Comparison of ENCODE assay signal across 8 mouse cellular contexts in the genomic region with DNA sequence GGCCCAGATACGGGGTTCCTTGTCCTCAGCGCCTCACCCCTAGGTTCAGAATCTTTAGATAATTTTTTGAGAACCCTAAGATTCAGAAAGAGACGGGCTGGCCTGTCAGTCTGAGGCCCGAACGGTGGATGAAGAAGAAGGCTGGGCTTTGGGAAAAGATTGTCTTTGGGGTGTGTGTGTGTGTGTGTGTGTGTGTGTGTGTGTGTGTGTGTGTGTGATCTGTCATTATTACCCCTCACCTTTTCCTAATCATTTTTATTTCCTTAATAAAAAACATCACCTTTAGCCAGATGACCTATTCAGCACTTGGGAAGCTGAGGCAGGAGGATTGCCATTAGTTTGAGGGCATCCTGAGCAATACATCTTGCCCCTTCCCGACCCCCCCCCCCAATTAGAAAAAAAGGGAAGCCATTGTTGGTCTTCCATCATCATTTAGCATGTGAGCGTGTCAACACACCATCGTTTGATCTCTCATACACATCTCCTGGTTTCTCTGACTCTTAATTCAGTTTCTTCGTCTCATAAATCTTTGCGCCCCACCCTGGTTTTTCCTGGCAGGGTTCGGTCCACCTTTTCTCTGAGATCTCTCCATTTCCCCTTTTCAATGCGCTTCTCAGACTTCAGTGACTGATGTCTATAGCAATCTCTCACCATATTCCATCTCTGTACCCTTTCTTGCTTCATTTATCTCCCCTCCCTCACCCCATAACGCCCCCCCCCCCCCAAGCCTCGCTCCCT. TPM values are rescaled to one million over a fixed set of nuclear protein-coding genes. Genes with fewer than 3 reads are reported as not detected.
DNase-seq lines count a peak whose midpoint lies in the region; ATAC-seq and TF ChIP-seq lines count a peak whose summit lies in the region.

No protein-coding gene starts in this region.

- TF ChIP-seq CTCF in kidney, adult 2 months (conservative IDR thresholded peaks at IDR 0.05; ENCODE audit: insufficient read depth, insufficient read length, low read depth, low read length), result no peak
- TF ChIP-seq CTCF in cortical plate, adult 2 months (IDR thresholded peaks at IDR 0.05; ENCODE audit: extremely low read depth, insufficient read depth, low read length), result no peak

- DNase-seq in kidney, adult 2 months, result no peak
- DNase-seq in kidney, adult 11 months, result no peak
- no peak for DNase-seq in thymus, adult 18-20 months
- no peak for DNase-seq in adrenal gland, postnatal 10 days

- peak overlapping the region; percentile 98 for H3K27ac ChIP-seq in kidney, adult 2 months (ENCODE audit: insufficient read depth, low read depth, low read length)
- H3K27ac ChIP-seq in cortical plate, adult 2 months (ENCODE audit: insufficient read depth, low read length), result peak overlapping the region; percentile 89
- H3K27ac ChIP-seq in hindbrain, embryonic 12.5 days, result peak overlapping the region; percentile 100
- H3K27ac ChIP-seq in midbrain, embryonic 12.5 days (replicated peaks), result peak overlapping the region; percentile 100

- TF ChIP-seq POLR2A in kidney, adult 2 months (IDR thresholded peaks at IDR 0.05; ENCODE audit: low read depth, low read length), result no peak
- no peak for TF ChIP-seq POLR2A in cortical plate, adult 2 months (IDR thresholded peaks at IDR 0.05; ENCODE audit: extremely low read depth, insufficient read depth, low read length)

- H3K4me1 ChIP-seq in kidney, adult 2 months (ENCODE audit: control insufficient read depth, insufficient read depth, low read length), result peaks cover 22% of the 10 kb centered on the region
- peaks cover 4% of the 10 kb centered on the region for H3K4me1 ChIP-seq in cortical plate, adult 2 months (ENCODE audit: control insufficient read depth, insufficient read depth, low read length)
- peaks cover 49% of the 10 kb centered on the region for H3K4me1 ChIP-seq in hindbrain, embryonic 12.5 days
- peaks cover 59% of the 10 kb centered on the region for H3K4me1 ChIP-seq in midbrain, embryonic 12.5 days

- H3K36me3 ChIP-seq in kidney, adult 2 months (ENCODE audit: control insufficient read depth, insufficient read depth, low read length), result peaks cover 1% of the 10 kb centered on the region; the same call in 1 of the 2 replicates
- peaks cover 9% of the 10 kb centered on the region for H3K36me3 ChIP-seq in hindbrain, embryonic 12.5 days
- H3K36me3 ChIP-seq in midbrain, embryonic 12.5 days, result peaks cover 10% of the 10 kb centered on the region

- H3K9ac ChIP-seq in hindbrain, embryonic 12.5 days, result peak overlapping the region; percentile 100
- H3K9ac ChIP-seq in midbrain, embryonic 12.5 days (replicated peaks), result peak overlapping the region; percentile 99

- no peak for ATAC-seq in hindbrain, embryonic 12.5 days (ENCODE audit: low FRiP score)
- no peak for ATAC-seq in midbrain, embryonic 12.5 days (ENCODE audit: low FRiP score, low read depth)
- ATAC-seq in CD4-positive, CD25-positive, alpha-beta regulatory T cell, adult 4 months, result no peak

- H3K4me3 ChIP-seq in kidney, adult 2 months (ENCODE audit: insufficient read depth, low read depth, low read length), result no peak overlapping the region
- H3K4me3 ChIP-seq in cortical plate, adult 2 months (ENCODE audit: insufficient read depth, low read length), result peak overlapping the region; percentile 19; the same call in 1 of the 2 replicates
- peak overlapping the region; percentile 98 for H3K4me3 ChIP-seq in hindbrain, embryonic 12.5 days
- H3K4me3 ChIP-seq in midbrain, embryonic 12.5 days, result peak overlapping the region; percentile 99

- no peaks in the 10 kb centered on the region for H3K27me3 ChIP-seq in kidney, adult 2 months (replicated peaks; ENCODE audit: control insufficient read depth, insufficient read depth, low read length)
- no peaks in the 10 kb centered on the region for H3K27me3 ChIP-seq in hindbrain, embryonic 12.5 days
- H3K27me3 ChIP-seq in midbrain, embryonic 12.5 days, result no peaks in the 10 kb centered on the region

- 17% methylated on average over 13 of the region's 14 CpGs for WGBS in kidney, adult 2 months
- 19% methylated on average over 14 of the region's 14 CpGs for WGBS in hindbrain, embryonic 12.5 days
- WGBS in midbrain, embryonic 12.5 days, result 17% methylated on average over 14 of the region's 14 CpGs

- no peaks in the 10 kb centered on the region for H3K9me3 ChIP-seq in hindbrain, embryonic 12.5 days (replicated peaks)
- H3K9me3 ChIP-seq in midbrain, embryonic 12.5 days, result no peaks in the 10 kb centered on the region

- peak overlapping the region; percentile 100 for H3K4me2 ChIP-seq in hindbrain, embryonic 12.5 days (replicated peaks)
- H3K4me2 ChIP-seq in midbrain, embryonic 12.5 days (replicated peaks), result peak overlapping the region; percentile 98

RNA-seq across cellular contexts. Expression of a gene that starts 0.8 kb away (rescaled TPM):
- polyA plus RNA-seq in kidney, adult 2 months (2012; rRNA removed), result 1,732 and 2,839 TPM in 2 replicates
- polyA plus RNA-seq in cortical plate, adult 2 months (2012; rRNA removed), result 1,375 and 1,380 TPM in 2 replicates
- polyA plus RNA-seq in hindbrain, embryonic 12.5 days (2016; fragmentation: Nextera tagmentation; extraction: Ambion mirVana), result 637 and 707 TPM in 2 replicates
- polyA plus RNA-seq in midbrain, embryonic 12.5 days (2016; fragmentation: Nextera tagmentation; extraction: Ambion mirVana), result 525 and 672 TPM in 2 replicates
- polyA plus RNA-seq in CD4-positive, CD25-positive, alpha-beta regulatory T cell, adult 4 months (2017; shearing (Covaris generic)), result 10 to 100 TPM in 1 of 2 experiments, 1 to 10 TPM in 1; 5.4 to 10.6 TPM
- total RNA-seq in adrenal gland, postnatal 10 days (2021), result 100 to 1,000 TPM; 824 to 887 TPM

RNA-seq across cellular contexts. Expression of a gene that starts 7.6 kb away (rescaled TPM):
- polyA plus RNA-seq in kidney, adult 2 months (2012; rRNA removed), result 0.80 and 1.5 TPM in 2 replicates
- 5.1 and 6.5 TPM in 2 replicates for polyA plus RNA-seq in cortical plate, adult 2 months (2012; rRNA removed)
- polyA plus RNA-seq in hindbrain, embryonic 12.5 days (2016; fragmentation: Nextera tagmentation; extraction: Ambion mirVana), result 1.9 and 2.1 TPM in 2 replicates
- 1.9 and 3.1 TPM in 2 replicates for polyA plus RNA-seq in midbrain, embryonic 12.5 days (2016; fragmentation: Nextera tagmentation; extraction: Ambion mirVana)
- polyA plus RNA-seq in CD4-positive, CD25-positive, alpha-beta regulatory T cell, adult 4 months (2017; shearing (Covaris generic)), result 10 to 100 TPM; 19.0 to 29.0 TPM
- 1 to 10 TPM; 1.4 to 1.8 TPM for total RNA-seq in adrenal gland, postnatal 10 days (2021)

RNA-seq across cellular contexts. Expression of a gene that starts 12.1 kb away (rescaled TPM):
- 402 and 403 TPM in 2 replicates for polyA plus RNA-seq in kidney, adult 2 months (2012; rRNA removed)
- polyA plus RNA-seq in cortical plate, adult 2 months (2012; rRNA removed), result 732 and 737 TPM in 2 replicates
- polyA plus RNA-seq in hindbrain, embryonic 12.5 days (2016; fragmentation: Nextera tagmentation; extraction: Ambion mirVana), result 462 and 488 TPM in 2 replicates
- 452 and 459 TPM in 2 replicates for polyA plus RNA-seq in midbrain, embryonic 12.5 days (2016; fragmentation: Nextera tagmentation; extraction: Ambion mirVana)
- 10 to 100 TPM; 39.0 to 40.7 TPM for polyA plus RNA-seq in CD4-positive, CD25-positive, alpha-beta regulatory T cell, adult 4 months (2017; shearing (Covaris generic))
- 100 to 1,000 TPM; 271 to 288 TPM for total RNA-seq in adrenal gland, postnatal 10 days (2021)

RNA-seq across cellular contexts. Expression of a gene that starts 31.0 kb away (rescaled TPM):
- 0.57 and 4.3 TPM in 2 replicates for polyA plus RNA-seq in kidney, adult 2 months (2012; rRNA removed)
- 1.1 and 4.7 TPM in 2 replicates for polyA plus RNA-seq in cortical plate, adult 2 months (2012; rRNA removed)
- 0.06 TPM in 1 of 2 replicates, not detected in the other for polyA plus RNA-seq in hindbrain, embryonic 12.5 days (2016; fragmentation: Nextera tagmentation; extraction: Ambion mirVana)
- polyA plus RNA-seq in midbrain, embryonic 12.5 days (2016; fragmentation: Nextera tagmentation; extraction: Ambion mirVana), result 0.20 TPM in 1 of 2 replicates, not detected in the other
- polyA plus RNA-seq in CD4-positive, CD25-positive, alpha-beta regulatory T cell, adult 4 months (2017; shearing (Covaris generic)), result 100 to 1,000 TPM; 268 to 648 TPM
- 1 to 10 TPM; 3.8 to 4.0 TPM for total RNA-seq in adrenal gland, postnatal 10 days (2021)

RNA-seq across cellular contexts. Expression of a gene that starts 46.3 kb away (rescaled TPM):
- 268 and 276 TPM in 2 replicates for polyA plus RNA-seq in kidney, adult 2 months (2012; rRNA removed)
- 279 and 280 TPM in 2 replicates for polyA plus RNA-seq in cortical plate, adult 2 months (2012; rRNA removed)
- 99.5 and 101 TPM in 2 replicates for polyA plus RNA-seq in hindbrain, embryonic 12.5 days (2016; fragmentation: Nextera tagmentation; extraction: Ambion mirVana)
- polyA plus RNA-seq in midbrain, embryonic 12.5 days (2016; fragmentation: Nextera tagmentation; extraction: Ambion mirVana), result 100 and 105 TPM in 2 replicates
- polyA plus RNA-seq in CD4-positive, CD25-positive, alpha-beta regulatory T cell, adult 4 months (2017; shearing (Covaris generic)), result 10 to 100 TPM; 66.2 to 93.4 TPM
- total RNA-seq in adrenal gland, postnatal 10 days (2021), result 100 to 1,000 TPM; 122 to 129 TPM

Comparison
In these comparisons a context has a peak if more than half of its experiments do, and no peak if none do; other contexts are left out.
1. RNA of a gene that starts 0.8 kb away (polyA plus RNA-seq): 1,732 to 2,839 TPM in kidney, adult 2 months, 1,375 to 1,380 TPM in cortical plate, adult 2 months, 637 to 707 TPM in hindbrain, embryonic 12.5 days and 525 to 672 TPM in midbrain, embryonic 12.5 days; 5.4 to 10.6 TPM in CD4-positive, CD25-positive, alpha-beta regulatory T cell, adult 4 months; every median in the first group is over 10 times any median in the second.
2. Peak in every context shown above with its lines, with median percentiles within 50 percentile points of each other: H3K27ac ChIP-seq.